Mouse (Mus musculus) kidney, adult 9 months (tissue): ENCODE data around the gene Tgds.
"Not testable (repeated sequence)": the region's sequence is repeated elsewhere in the genome, so short reads cannot be mapped to it uniquely, and the experiment has no call there.

Experiments used
- DNase-seq: peaks from one replicate; pipeline ENCODE4 v3.0.0; 2022

The Tgds gene

GRCm38 (mm10) chr14:118131931-118132641, 469 bp downstream of the Tgds start:
- DNase-seq: no peak

DNA sequence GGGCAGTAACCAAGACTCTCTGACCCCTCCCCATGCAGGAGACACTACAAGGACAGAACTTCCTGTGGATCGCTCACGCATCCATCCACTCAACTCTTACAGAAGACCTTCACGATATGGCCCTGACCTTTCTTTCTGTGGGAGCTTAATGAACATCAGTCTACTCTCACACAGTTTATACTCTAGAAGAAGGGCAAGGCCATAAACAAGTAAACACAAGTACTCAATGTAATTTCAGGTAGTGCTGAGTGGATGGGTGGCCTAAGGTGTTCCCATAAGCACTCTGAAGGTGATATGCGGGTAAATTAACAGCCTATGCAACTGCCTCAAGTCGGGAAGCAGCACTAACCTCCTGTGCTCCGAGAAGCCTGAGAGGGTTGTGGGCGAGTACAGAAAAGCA, 1.1 kb downstream of the Tgds start:
- no peak for DNase-seq

GRCm38 (mm10) chr14:118126301-118126700, 6.3 kb downstream of the Tgds start:
- DNase-seq: no peak

- DNase-seq: peak; percentile 58
Observed at GRCm38 (mm10) chr14:118124771-118125170, 7.8 kb downstream of the Tgds start.

- no peak for DNase-seq
Observed at GRCm38 (mm10) chr14:118124129-118124528, 8.4 kb downstream of the Tgds start.

DNA sequence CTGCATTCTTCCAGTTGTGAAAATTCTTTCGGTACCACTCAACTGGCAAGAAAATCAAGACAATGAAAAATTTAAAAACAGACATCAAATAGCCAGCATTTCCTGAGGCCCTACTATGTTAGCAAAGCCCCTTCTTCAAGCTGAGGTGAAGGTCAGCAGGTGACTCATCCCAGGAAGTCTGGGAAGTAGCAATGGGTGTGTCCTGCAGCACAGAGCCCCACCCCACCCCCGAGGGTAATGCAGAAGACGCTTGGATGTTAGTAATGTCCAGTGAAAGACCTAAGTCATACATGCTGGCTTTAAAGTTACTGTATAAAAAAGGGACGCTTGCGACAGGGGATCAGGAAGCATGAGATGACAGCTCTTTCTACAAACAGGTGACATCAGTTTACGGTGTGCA, 19.4 kb downstream of the Tgds start:
- no peak for DNase-seq

DNA sequence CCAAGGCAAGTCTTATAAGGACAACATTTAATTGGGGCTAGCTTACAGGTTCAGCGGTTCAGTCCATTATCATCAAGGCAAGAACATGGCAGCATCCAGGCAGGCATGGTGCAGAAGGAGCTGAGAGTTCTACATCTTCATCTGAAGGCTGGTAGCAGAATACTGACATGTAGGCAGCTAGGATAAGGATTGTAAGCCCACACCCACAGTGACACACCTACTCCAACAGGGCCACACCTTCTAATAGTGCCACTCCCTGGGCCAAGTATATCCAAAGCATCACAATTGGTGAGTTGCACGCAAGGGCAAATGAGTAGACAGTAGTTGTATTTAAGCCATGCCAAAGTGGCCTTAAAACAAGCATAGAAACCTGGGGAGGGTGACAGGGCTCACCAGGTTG, 25.1 kb downstream of the Tgds start:
- not testable (repeated sequence) for DNase-seq

- DNase-seq: no peak
Observed at GRCm38 (mm10) chr14:118101227-118101990, 31.1 kb downstream of the Tgds start.

GRCm38 (mm10) chr14:118098265-118098664, 34.3 kb downstream of the Tgds start:
- no peak for DNase-seq

- DNase-seq: no peak
Observed at GRCm38 (mm10) chr14:118089806-118090392, 42.7 kb downstream of the Tgds start.

- peak; percentile 94 for DNase-seq
Observed at GRCm38 (mm10) chr14:118089215-118089805, 43.2 kb downstream of the Tgds start.

- no peak for DNase-seq
Observed at GRCm38 (mm10) chr14:118088437-118089207, 43.9 kb downstream of the Tgds start.

DNA sequence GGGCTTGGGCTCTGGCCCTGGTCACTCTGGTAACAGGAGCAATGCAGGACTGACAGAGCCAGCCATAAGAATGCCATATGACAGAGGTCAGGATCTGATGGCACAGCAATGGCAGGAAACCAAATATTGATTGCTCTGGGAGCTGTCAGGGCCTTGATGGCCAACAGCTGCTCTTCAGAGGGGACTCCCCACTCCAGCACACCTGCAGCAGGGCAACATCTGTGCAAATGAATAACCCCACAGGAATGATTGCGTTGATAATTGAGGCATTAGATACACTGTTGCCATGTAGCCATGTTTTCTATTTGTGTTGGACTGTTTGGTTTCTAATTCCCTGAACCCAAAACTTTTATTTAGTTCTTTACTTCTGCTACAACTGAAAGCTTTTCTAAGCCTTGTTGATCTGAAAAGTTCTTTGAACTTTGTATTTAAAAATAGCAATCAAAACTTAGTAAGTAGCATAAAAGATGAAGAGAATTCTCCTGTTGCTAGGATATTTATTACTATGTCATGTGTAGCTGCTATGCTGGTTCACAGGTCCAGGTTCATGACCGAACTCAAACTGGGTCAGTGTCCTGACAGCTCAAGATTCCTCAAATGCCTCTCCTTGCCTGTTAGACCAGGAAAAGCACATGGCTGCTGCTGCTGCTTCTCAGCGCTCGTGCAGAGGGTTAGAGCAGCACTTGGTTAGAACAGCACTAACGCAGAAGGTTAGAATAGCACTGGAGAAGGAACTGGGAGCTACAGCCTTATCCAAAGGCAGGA, 46.1 kb downstream of the Tgds start:
- peak; percentile 11 for DNase-seq

DNA sequence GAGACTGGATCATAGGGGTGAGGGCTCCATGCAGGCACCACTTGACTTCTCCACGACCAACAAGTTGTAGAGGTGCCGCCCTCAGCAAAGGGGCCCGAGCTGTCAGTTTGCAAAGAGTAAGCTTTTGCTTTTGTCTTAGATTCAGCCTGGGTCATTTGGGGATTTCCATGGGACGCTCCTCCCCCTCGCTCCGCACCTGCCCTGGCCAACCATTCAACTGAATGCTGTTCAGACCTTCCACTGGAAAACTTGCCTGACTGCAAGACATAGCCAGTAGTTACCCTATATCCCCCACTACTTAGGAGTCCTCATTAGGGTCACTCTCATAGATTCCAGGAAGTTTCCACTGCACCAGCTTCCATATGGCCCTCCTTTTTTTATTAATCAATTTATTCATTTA, 48.7 kb downstream of the Tgds start:
- DNase-seq: no peak

GRCm38 (mm10) chr14:118080606-118081005, 51.9 kb downstream of the Tgds start:
- DNase-seq: no peak

GRCm38 (mm10) chr14:118070100-118070499, 62.5 kb downstream of the Tgds start:
- DNase-seq: no peak

GRCm38 (mm10) chr14:118069439-118070079, 63.0 kb downstream of the Tgds start:
- DNase-seq: no peak
